Mouse (Mus musculus): ENCODE data around the gene Mark3. TPM values are rescaled to one million over a fixed set of nuclear protein-coding genes. Genes with fewer than 3 reads are reported as not detected.
"Not testable (repeated sequence)": the region's sequence is repeated elsewhere in the genome, so short reads cannot be mapped to it uniquely, and the experiment has no call there.

The Mark3 gene
- total and polyA plus RNA-seq, 3 experiments, result 34.3 to 51.2 (median 40.2) TPM

DNA sequence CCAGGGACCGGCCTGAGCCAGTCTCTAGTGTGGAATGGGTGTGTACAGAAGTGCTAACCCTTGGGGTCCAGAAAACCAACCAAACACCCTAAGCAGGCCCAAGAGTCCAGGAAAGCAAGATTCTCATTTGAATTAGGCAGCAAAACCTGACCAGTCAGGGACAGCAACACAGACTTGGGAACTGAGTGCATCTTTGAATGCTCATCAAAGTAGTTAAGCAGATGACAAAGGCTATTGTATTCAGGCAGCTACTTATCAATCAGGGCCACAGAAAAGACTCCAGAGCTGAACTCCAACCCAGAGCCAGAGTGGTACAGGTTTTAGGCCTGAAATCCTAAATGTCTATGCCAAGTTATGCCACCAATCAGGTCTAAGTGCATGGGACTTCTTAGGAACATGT is 86.3 kb downstream of the Mark3 start:
- no peaks in the 10 kb centered on the region for H3K9me3 ChIP-seq (replicated peaks; ENCODE audit: low read length)
- in situ Hi-C loops (cut with MboI; ENCODE audit: low pct_ligation_motif_present, low pct_unique_long_range_greater_than_20kb, low sequenced_read_pairs) (no loop called here), dilution Hi-C loops (cut with MboI; ENCODE audit: extremely low pct_ligation_motif_present, extremely low pct_unique_long_range_greater_than_20kb, low sequenced_read_pairs) (no loop called here)
- H3K36me3 ChIP-seq (replicated peaks in 1 of 2; ENCODE audit: control insufficient read depth in 1 of 2, insufficient read depth in 1 of 2, low read length in 1 of 2), result peaks cover 23 to 70% of the 10 kb centered on the region in 2 experiments
- H3K4me3 ChIP-seq (replicated peaks in 1 of 3; ENCODE audit: low read depth in 2 of 3, low read length in 2 of 3, poor library complexity in 1 of 3), result no peak overlapping the region
- H3K27me3 ChIP-seq (replicated peaks), result no peaks in the 10 kb centered on the region
- no peak for DNase-seq (ENCODE audit: extremely low read depth)
- H3K79me2 ChIP-seq (replicated peaks; ENCODE audit: control insufficient read depth, extremely low read depth, insufficient read depth, poor library complexity, severe bottlenecking), result no peaks in the 10 kb centered on the region
- H3K4me1 ChIP-seq (ENCODE audit: control insufficient read depth in 1 of 2, insufficient read depth in 2 of 2), result peaks cover 0 to 11% of the 10 kb centered on the region in 2 experiments; a peak in 3 of 4 replicates
- H3K27ac ChIP-seq (ENCODE audit: insufficient read depth, low read depth), result no peak overlapping the region
- no peak overlapping the region for H3K4me2 ChIP-seq (ENCODE audit: insufficient read depth, low read depth, poor library complexity, severe bottlenecking)
- H3K9ac ChIP-seq (ENCODE audit: insufficient read depth, low read depth), result no peak overlapping the region
- no peak for TF ChIP-seq MYC (IDR thresholded peaks at IDR 0.05; ENCODE audit: low read depth, low read length)
- no peak for TF ChIP-seq HCFC1 (IDR thresholded peaks at IDR 0.05; ENCODE audit: low read depth, low read length)
- no peak for TF ChIP-seq CTCF (conservative IDR thresholded peaks at IDR 0.05 in 1 of 2, IDR thresholded peaks at IDR 0.05 in 1 of 2; ENCODE audit: low read depth in 2 of 2, low read length in 2 of 2)
- TF ChIP-seq MAX (IDR thresholded peaks at IDR 0.05; ENCODE audit: low read length), result no peak
- TF ChIP-seq KAT2A (IDR thresholded peaks at IDR 0.05; ENCODE audit: insufficient replicate concordance, low read length), result no peak
- no peak for TF ChIP-seq JUN (IDR thresholded peaks at IDR 0.05; ENCODE audit: insufficient read depth, low read depth, low read length)
- TF ChIP-seq ZC3H11A (IDR thresholded peaks at IDR 0.05; ENCODE audit: low read depth, low read length), result no peak
- no peak for TF ChIP-seq BHLHE40 (IDR thresholded peaks at IDR 0.05; ENCODE audit: low read depth, low read length)
- TF ChIP-seq GABPA (IDR thresholded peaks at IDR 0.05; ENCODE audit: insufficient replicate concordance, low read depth, low read length), result no peak
- no peak for TF ChIP-seq ZMIZ1 (IDR thresholded peaks at IDR 0.05; ENCODE audit: low read depth, low read length)
- TF ChIP-seq MAZ (IDR thresholded peaks at IDR 0.05; ENCODE audit: low read depth, low read length), result no peak
- TF ChIP-seq JUND (conservative IDR thresholded peaks at IDR 0.05; ENCODE audit: low read depth, low read length), result no peak
- no peak for TF ChIP-seq POLR2A (IDR thresholded peaks at IDR 0.05; ENCODE audit: low read depth, low read length)
- no peak for TF ChIP-seq ZNF384 (IDR thresholded peaks at IDR 0.05; ENCODE audit: low read depth, low read length)
- no peak for TF ChIP-seq TCF12 (IDR thresholded peaks at IDR 0.05; ENCODE audit: low read depth, low read length)
- TF ChIP-seq UBTF (IDR thresholded peaks at IDR 0.05; ENCODE audit: low read depth, low read length), result no peak
- no peak for TF ChIP-seq USF1 (IDR thresholded peaks at IDR 0.05; ENCODE audit: low read depth, low read length)
- TF ChIP-seq TBP (conservative IDR thresholded peaks at IDR 0.05; ENCODE audit: low read depth, low read length), result no peak
- no peak for TF ChIP-seq CHD1 (IDR thresholded peaks at IDR 0.05; ENCODE audit: low read depth, low read length)
- TF ChIP-seq EP300 (IDR thresholded peaks at IDR 0.05; ENCODE audit: low read length), result no peak

DNA sequence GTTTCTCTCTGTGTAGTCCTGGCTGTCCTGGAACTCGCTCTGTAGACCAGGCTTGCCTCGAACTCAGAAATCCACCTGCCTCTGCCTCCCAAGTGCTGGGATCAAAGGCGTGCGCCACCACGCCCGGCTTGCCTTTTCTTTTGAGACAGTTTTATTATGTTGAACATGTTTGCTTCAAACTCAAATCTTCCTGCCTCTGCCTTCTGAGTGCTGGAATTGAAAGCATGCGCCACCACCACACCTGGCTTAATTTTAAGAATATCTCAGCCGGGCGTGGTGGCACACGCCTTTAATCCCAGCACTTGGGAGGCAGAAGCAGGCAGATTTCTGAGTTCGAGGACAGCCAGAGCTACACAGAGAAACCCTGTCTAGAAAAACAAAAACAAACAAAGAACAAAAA is 87.2 kb downstream of the Mark3 start:
- in situ Hi-C loops (cut with MboI; ENCODE audit: low pct_ligation_motif_present, low pct_unique_long_range_greater_than_20kb, low sequenced_read_pairs); dilution Hi-C loops (cut with MboI; ENCODE audit: extremely low pct_ligation_motif_present, extremely low pct_unique_long_range_greater_than_20kb, low sequenced_read_pairs); H3K79me2 ChIP-seq (replicated peaks; ENCODE audit: control insufficient read depth, extremely low read depth, insufficient read depth, poor library complexity, severe bottlenecking); DNase-seq (ENCODE audit: extremely low read depth); H3K9ac ChIP-seq (ENCODE audit: insufficient read depth, low read depth); H3K27ac ChIP-seq (ENCODE audit: insufficient read depth, low read depth); H3K4me2 ChIP-seq (ENCODE audit: insufficient read depth, low read depth, poor library complexity, severe bottlenecking); H3K4me3 ChIP-seq (replicated peaks in 1 of 3; ENCODE audit: low read depth in 2 of 3, low read length in 2 of 3, poor library complexity in 1 of 3); H3K27me3 ChIP-seq (replicated peaks); H3K9me3 ChIP-seq (replicated peaks; ENCODE audit: low read length): not testable (repeated sequence)
- H3K36me3 ChIP-seq (replicated peaks in 1 of 2; ENCODE audit: control insufficient read depth in 1 of 2, insufficient read depth in 1 of 2, low read length in 1 of 2), result peaks cover 16 to 62% of the 10 kb centered on the region in 2 experiments
- peaks cover 0 to 11% of the 10 kb centered on the region in 2 experiments; a peak in 3 of 4 replicates for H3K4me1 ChIP-seq (ENCODE audit: control insufficient read depth in 1 of 2, insufficient read depth in 2 of 2)
